Comparison of ENCODE assay signal across 26 mouse cellular contexts in genomic region chr3:40138671-40139070, GRCm38 (mm10).
DNase-seq lines count a peak whose midpoint lies in the region; ATAC-seq and TF ChIP-seq lines count a peak whose summit lies in the region.
"Had no signal": no experiment of that assay in that cellular context is flagged by ENCODE, and none has a peak within 500 bp of the region (broad histone marks: within the 10 kb centered on the region; RNA-seq: fewer than 3 reads in every experiment).

No protein-coding gene starts in this region.

- H3K4me2 ChIP-seq in forebrain, embryonic 15.5 days (replicated peaks), result no peak overlapping the region
- no peak overlapping the region for H3K4me2 ChIP-seq in forebrain, embryonic 12.5 days
- H3K4me2 ChIP-seq in kidney, embryonic 16.5 days (replicated peaks; ENCODE audit: low read depth, low read length), result no peak overlapping the region
- H3K4me2 ChIP-seq in stomach, embryonic 16.5 days (ENCODE audit: low read depth, low read length), result no peak overlapping the region
- H3K4me2 ChIP-seq in stomach, postnatal 0 days (replicated peaks; ENCODE audit: low read depth), result no peak overlapping the region
- H3K4me2 ChIP-seq: embryonic facial prominence, embryonic 12.5 days; heart, embryonic 12.5 days; limb, embryonic 12.5 days; liver, embryonic 12.5 days; midbrain, embryonic 13.5 days had no signal

- no peak overlapping the region for H3K4me3 ChIP-seq in forebrain, embryonic 15.5 days
- H3K4me3 ChIP-seq in forebrain, embryonic 12.5 days (replicated peaks), result no peak overlapping the region
- H3K4me3 ChIP-seq in kidney, embryonic 16.5 days (ENCODE audit: low read length), result no peak overlapping the region
- no peak overlapping the region for H3K4me3 ChIP-seq in stomach, embryonic 16.5 days (replicated peaks; ENCODE audit: low read length)
- H3K4me3 ChIP-seq in stomach, postnatal 0 days (ENCODE audit: low read depth, low read length), result no peak overlapping the region
- H3K4me3 ChIP-seq: embryonic facial prominence, embryonic 12.5 days; heart, embryonic 12.5 days; hindbrain, embryonic 10.5 days; limb, embryonic 12.5 days; liver, embryonic 12.5 days; megakaryocyte, embryonic 14.5 days; midbrain, embryonic 13.5 days had no signal

- DNase-seq in kidney, adult 9 months, result peak; percentile 21
- DNase-seq in stomach, postnatal 0 days (ENCODE audit: low spot score), result no peak
- no peak for DNase-seq in adrenal gland, postnatal 36 days
- DNase-seq: adrenal gland, postnatal 25 days; cerebellum, adult 11 months; cerebellum, adult 9-11 months; gastrocnemius, postnatal 10 days; heart, adult 11 months; heart, postnatal 10 days; layer of hippocampus, postnatal 36 days; lung, adult 2 months; lung, postnatal 36 days had no signal

- H3K27ac ChIP-seq in forebrain, embryonic 15.5 days (replicated peaks), result no peak overlapping the region
- no peak overlapping the region for H3K27ac ChIP-seq in forebrain, embryonic 12.5 days
- H3K27ac ChIP-seq in kidney, embryonic 16.5 days (ENCODE audit: low read length), result no peak overlapping the region
- H3K27ac ChIP-seq in stomach, embryonic 16.5 days (ENCODE audit: low read length), result 0 out of 2 replicates have a peak overlapping the region, but pooled peaks have one; percentile 33
- H3K27ac ChIP-seq in stomach, postnatal 0 days (replicated peaks), result no peak overlapping the region
- H3K27ac ChIP-seq: embryonic facial prominence, embryonic 12.5 days; hindbrain, embryonic 10.5 days; limb, embryonic 12.5 days; liver, embryonic 12.5 days; midbrain, embryonic 13.5 days had no signal

- no peaks in the 10 kb centered on the region for H3K27me3 ChIP-seq in forebrain, embryonic 15.5 days
- no peaks in the 10 kb centered on the region for H3K27me3 ChIP-seq in forebrain, embryonic 12.5 days
- no peaks in the 10 kb centered on the region for H3K27me3 ChIP-seq in kidney, embryonic 16.5 days (ENCODE audit: insufficient read depth, low read length)
- H3K27me3 ChIP-seq in stomach, embryonic 16.5 days (ENCODE audit: control insufficient read depth, insufficient read depth, low read length), result no peaks in the 10 kb centered on the region
- H3K27me3 ChIP-seq in stomach, postnatal 0 days (ENCODE audit: control insufficient read depth, insufficient read depth, low read length), result no peaks in the 10 kb centered on the region
- H3K27me3 ChIP-seq: embryonic facial prominence, embryonic 12.5 days; heart, embryonic 12.5 days; limb, embryonic 12.5 days; liver, embryonic 12.5 days; megakaryocyte, embryonic 14.5 days; midbrain, embryonic 13.5 days had no signal

- 64% methylated on average over 5 of the region's 5 CpGs for WGBS in forebrain, embryonic 15.5 days
- 86% methylated on average over 5 of the region's 5 CpGs for WGBS in forebrain, embryonic 12.5 days
- WGBS in kidney, embryonic 16.5 days, result 36% methylated on average over 5 of the region's 5 CpGs
- 55% methylated on average over 5 of the region's 5 CpGs for WGBS in stomach, embryonic 16.5 days
- WGBS in stomach, postnatal 0 days, result 52% methylated on average over 5 of the region's 5 CpGs

- no peaks in the 10 kb centered on the region for H3K4me1 ChIP-seq in forebrain, embryonic 15.5 days
- H3K4me1 ChIP-seq in forebrain, embryonic 12.5 days, result no peaks in the 10 kb centered on the region
- H3K4me1 ChIP-seq in kidney, embryonic 16.5 days (ENCODE audit: insufficient read depth, low read length), result no peaks in the 10 kb centered on the region
- no peaks in the 10 kb centered on the region for H3K4me1 ChIP-seq in stomach, embryonic 16.5 days (ENCODE audit: control insufficient read depth, insufficient read depth, low read length)
- no peaks in the 10 kb centered on the region for H3K4me1 ChIP-seq in stomach, postnatal 0 days (replicated peaks; ENCODE audit: control insufficient read depth, insufficient read depth)
- H3K4me1 ChIP-seq: heart, embryonic 12.5 days; hindbrain, embryonic 10.5 days; limb, embryonic 12.5 days; liver, embryonic 12.5 days; megakaryocyte, embryonic 14.5 days; midbrain, embryonic 13.5 days had no signal

- no peaks in the 10 kb centered on the region for H3K9me3 ChIP-seq in forebrain, embryonic 15.5 days
- H3K9me3 ChIP-seq in forebrain, embryonic 12.5 days, result no peaks in the 10 kb centered on the region
- H3K9me3 ChIP-seq in kidney, embryonic 16.5 days (ENCODE audit: low read length), result no peaks in the 10 kb centered on the region
- H3K9me3 ChIP-seq in stomach, embryonic 16.5 days (replicated peaks; ENCODE audit: control insufficient read depth, low read length), result no peaks in the 10 kb centered on the region
- H3K9me3 ChIP-seq in stomach, postnatal 0 days (ENCODE audit: control insufficient read depth, low read length), result no peaks in the 10 kb centered on the region
- H3K9me3 ChIP-seq: embryonic facial prominence, embryonic 12.5 days; heart, embryonic 12.5 days; hindbrain, embryonic 10.5 days; limb, embryonic 12.5 days; liver, embryonic 12.5 days; megakaryocyte, embryonic 14.5 days; midbrain, embryonic 13.5 days had no signal

- H3K9ac ChIP-seq in forebrain, embryonic 15.5 days (replicated peaks), result no peak overlapping the region
- no peak overlapping the region for H3K9ac ChIP-seq in forebrain, embryonic 12.5 days
- no peak overlapping the region for H3K9ac ChIP-seq in kidney, embryonic 16.5 days (replicated peaks; ENCODE audit: low read length)
- H3K9ac ChIP-seq in stomach, embryonic 16.5 days (ENCODE audit: low read length), result no peak overlapping the region
- no peak overlapping the region for H3K9ac ChIP-seq in stomach, postnatal 0 days (ENCODE audit: low read length)
- H3K9ac ChIP-seq: embryonic facial prominence, embryonic 12.5 days; heart, embryonic 12.5 days; limb, embryonic 12.5 days; liver, embryonic 12.5 days; midbrain, embryonic 13.5 days had no signal

- TF ChIP-seq CTCF in stomach, postnatal 0 days (IDR thresholded peaks at IDR 0.05; ENCODE audit: low read depth), result no peak

- no peaks in the 10 kb centered on the region for H3K36me3 ChIP-seq in forebrain, embryonic 15.5 days
- no peaks in the 10 kb centered on the region for H3K36me3 ChIP-seq in forebrain, embryonic 12.5 days (replicated peaks)
- H3K36me3 ChIP-seq in kidney, embryonic 16.5 days (ENCODE audit: insufficient read depth, low read length), result no peaks in the 10 kb centered on the region
- H3K36me3 ChIP-seq in stomach, embryonic 16.5 days (ENCODE audit: control insufficient read depth, insufficient read depth, low read length), result no peaks in the 10 kb centered on the region
- H3K36me3 ChIP-seq in stomach, postnatal 0 days (ENCODE audit: control insufficient read depth, insufficient read depth, low read length), result no peaks in the 10 kb centered on the region
- H3K36me3 ChIP-seq: embryonic facial prominence, embryonic 12.5 days; heart, embryonic 12.5 days; hindbrain, embryonic 10.5 days; limb, embryonic 12.5 days; liver, embryonic 12.5 days; midbrain, embryonic 13.5 days had no signal

- ATAC-seq in forebrain, embryonic 15.5 days (replicated peaks), result 0 out of 2 replicates have a peak, but pooled peaks have one; percentile 35
- ATAC-seq in forebrain, embryonic 12.5 days (ENCODE audit: low FRiP score), result no peak
- no peak for ATAC-seq in kidney, embryonic 16.5 days (ENCODE audit: low FRiP score, low TSS enrichment)
- peak; percentile 29; the same call in 1 of the 2 replicates for ATAC-seq in stomach, embryonic 16.5 days (ENCODE audit: insufficient read depth, low FRiP score)
- no peak for ATAC-seq in stomach, postnatal 0 days (ENCODE audit: low FRiP score, low TSS enrichment)
- ATAC-seq: CD4-positive, CD25-positive, alpha-beta regulatory T cell, adult 4 months; hindbrain, embryonic 16.5 days; intestine, embryonic 16.5 days; liver, embryonic 12.5 days; midbrain, embryonic 13.5 days had no signal

- TF ChIP-seq EP300 in stomach, postnatal 0 days (optimal IDR thresholded peaks at IDR 0.05), result no peak

Comparison
In these comparisons a context has a peak if more than half of its experiments do, and no peak if none do; other contexts are left out.
1. ATAC-seq: peak in forebrain, embryonic 15.5 days (single experiment) and stomach, embryonic 16.5 days (single experiment); none in forebrain, embryonic 12.5 days (single experiment), kidney, embryonic 16.5 days (single experiment) and stomach, postnatal 0 days (single experiment).